Mouse (Mus musculus): ENCODE results near the gene Bex1.
A peak's percentile ranks its signal among the peaks of the same experiment; 100 is the strongest.
"Not testable (repeated sequence)": the region's sequence is repeated elsewhere in the genome, so short reads cannot be mapped to it uniquely, and the experiment has no call there.

Bex1 gene

DNA sequence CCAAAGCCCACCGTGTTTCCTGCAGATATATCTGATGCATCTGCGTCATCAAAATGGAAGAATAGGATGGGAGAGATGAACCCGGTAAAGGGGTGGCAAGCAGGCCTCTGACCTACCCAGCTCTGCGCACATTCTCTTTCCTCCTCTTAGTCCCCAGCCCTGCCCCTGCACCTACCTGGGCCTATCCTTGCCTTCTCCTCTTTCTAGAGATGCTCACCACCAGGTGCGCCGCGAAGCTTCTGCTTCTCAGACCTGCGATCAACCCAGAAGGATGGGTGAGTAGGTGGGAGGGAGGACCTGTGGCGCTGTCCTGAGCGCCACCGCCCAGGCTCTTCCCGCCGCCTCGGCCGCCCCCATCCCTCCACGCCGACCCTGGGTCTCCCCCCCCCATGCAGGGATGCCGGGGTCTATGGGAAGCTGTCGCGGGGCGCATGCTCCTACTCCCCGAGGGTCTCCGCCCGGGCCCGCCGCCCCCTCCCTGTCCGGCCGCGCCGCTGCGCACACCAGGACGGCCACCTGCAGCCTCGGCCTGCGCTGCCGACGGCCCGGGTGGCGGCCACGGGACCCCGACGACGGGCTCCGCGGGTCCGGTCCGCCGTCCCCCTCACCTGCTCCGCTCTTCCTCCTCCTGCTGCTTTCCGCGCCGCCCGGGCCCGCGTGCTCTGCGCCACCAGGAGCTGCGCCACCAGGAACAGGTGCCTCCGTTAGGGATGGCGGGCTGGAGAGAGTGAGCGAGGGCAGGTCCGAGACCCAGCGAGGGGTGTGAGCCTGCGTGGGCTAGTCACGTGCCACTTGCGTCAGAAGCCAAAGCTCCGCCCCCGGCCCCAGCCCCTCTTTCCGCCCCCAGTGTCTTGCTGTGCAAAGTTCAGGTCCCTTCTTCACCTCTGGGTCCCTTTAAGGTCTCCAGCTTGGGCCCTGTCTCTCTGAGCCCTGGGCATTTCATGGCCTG lies at the start of gene Bex1, which contains the start of gene Tceal7:
Gene Bex1, minus strand, starts transcription at position 785 of the 949 bp plus-strand sequence.
Gene Tceal7, plus strand, starts transcription at position 51 of the 949 bp plus-strand sequence.
- not testable (repeated sequence) for DNase-seq

DNA sequence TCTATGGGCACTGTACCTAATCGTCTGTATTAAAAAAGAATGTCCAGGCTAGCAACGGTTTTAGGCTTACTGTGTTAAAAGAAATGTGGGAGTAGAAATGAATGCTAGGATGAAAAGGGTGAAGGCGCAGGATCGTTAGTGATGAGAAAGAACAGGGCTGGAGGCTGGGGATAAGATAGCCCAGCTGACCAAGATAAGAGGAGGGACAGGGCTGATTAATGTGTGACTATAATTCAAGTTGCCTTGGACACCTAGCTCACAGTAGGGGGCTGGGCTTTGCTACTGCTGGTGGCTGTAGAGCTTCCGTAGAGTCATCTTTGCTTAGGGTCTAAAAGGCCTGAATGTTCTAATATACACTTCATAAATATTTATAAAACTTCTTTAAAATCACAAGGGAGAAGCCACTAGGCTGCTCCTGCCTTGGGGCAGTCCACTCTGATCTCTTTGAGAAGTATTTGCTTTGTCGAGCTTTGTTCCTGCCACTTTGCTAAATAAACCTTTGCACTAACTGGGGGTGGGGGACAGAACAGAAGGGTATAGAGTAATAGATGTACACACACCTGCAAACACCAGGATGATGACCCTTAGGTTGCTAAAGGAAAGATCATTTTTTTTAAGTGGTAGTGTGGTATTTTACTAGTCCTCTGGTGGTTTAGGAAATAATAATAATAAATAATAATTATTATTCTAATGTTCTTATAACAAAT lies 36.9 kb upstream of the Bex1 start:
- no peak for DNase-seq

DNA sequence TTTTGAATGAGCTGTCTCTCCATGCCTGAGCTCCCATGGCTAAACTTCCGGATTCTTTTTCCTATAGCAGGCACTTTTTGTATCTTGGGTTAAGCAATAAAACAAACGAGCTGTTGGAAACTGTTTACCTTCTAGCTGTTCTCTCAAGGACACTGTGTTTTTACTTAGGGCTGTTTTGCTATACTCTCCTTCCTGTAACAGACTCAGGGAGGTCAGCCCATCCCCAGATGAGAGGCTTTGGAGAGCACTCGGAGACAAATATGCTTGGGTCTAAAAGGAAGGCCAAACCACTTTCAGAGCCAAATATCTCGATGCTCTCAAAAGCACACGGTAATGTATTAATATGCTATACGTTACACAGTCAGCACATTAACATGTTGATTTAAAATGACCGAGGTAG lies 34.4 kb upstream of the Bex1 start:
- DNase-seq, result no peak

DNA sequence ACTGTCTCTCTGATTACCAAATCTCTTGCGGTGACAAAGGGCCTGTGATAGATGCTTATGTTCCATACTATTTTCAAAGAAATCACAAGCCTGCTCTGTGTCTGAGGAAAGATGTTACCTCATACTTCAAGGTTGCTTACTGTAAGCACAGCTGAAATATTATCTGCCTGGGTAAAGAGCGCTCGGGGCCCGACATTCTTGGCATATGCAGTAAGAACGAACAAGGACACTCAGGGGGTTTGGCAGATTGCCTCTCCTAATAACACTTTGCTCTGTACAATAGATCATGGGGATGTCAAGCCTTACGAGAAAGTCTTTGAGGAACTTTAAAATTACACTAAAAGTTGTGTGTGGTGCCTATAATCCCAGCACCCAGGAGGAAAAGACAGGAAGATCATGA lies 33.5 kb upstream of the Bex1 start:
- DNase-seq, result no peak

DNA sequence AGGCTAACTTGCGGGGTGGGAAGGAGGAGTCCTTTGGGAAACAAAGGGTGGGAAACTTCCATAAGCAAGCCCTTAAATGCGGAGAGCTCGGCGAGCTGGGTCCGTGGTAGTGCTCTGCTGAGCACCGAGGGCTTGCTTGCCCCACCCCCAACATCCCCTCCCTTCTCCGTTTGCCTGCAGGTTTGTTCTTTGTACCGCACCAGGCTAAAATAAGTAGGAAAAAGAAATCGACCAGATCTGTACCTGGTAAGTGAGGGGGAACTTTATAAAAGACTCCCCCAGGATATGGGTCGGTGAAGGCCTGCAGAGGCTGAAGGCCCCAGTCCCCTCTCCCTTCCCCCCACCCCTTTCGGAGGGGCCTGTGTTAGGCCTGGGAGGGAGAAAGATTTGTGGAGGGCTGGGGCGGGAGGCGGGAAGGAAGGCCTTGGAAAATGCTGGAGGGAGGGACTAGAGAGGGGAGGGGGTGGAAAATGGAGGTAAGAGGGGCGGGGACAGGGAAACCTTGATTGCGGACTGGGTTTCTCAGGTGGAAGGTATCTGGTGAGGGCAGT lies 30.3 kb upstream of the Bex1 start:
- peak; percentile 5 to 24 for DNase-seq

DNA sequence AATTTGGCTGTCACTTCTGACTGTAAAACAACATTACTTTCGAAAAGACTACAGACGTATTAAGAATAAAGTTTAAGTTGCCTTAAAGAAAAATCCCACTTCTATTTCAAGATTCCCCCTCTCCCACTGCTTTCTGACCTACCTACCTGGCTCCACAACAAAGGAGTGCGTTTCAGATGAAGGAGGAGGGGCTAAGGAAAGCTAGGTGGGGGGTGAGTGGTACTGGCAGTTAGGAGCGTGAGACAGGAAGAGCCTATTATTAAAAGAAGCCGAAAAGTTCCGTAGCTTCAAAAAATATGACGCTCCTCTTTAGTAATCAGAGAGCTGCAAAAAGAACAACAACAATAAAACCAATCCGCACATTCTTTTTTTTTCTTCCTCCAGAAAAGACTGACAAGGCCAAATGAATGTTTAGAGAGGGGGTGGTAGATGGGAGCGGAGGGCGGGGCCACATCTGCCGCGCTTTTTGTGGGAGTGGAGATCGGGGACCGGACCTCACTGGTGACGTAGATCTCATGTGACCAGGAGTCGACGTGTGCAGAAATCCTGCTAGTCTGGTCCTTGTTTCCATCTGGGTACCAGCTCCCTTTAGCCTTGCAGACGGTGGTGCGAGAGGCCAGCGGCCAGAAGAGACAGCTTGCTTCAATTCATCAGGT lies 29.4 kb upstream of the Bex1 start, which contains the start of gene Tceal9:
Gene Tceal9, plus strand, starts transcription at position 506 of the 656 bp plus-strand sequence.
- peak; percentile 66 to 70 for DNase-seq

DNA sequence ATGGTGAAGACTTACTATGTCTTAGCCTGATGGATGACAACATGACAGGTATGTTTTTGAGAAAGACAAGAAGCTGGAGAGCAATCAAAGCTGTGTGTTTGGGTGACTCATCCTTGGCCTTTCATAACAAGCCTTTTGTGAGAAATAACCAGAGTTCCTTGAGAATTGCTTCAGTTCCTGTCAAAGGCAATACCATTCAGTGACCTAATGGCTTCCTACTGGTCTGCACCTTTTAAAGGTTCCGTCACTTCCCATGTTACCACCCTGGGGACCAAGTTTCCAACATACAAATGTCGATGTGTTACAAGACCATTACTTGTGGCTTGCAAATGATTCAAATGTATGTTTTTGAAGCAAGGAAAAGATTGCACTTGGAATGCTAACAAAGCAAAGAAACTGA lies 27.9 kb upstream of the Bex1 start:
- DNase-seq, result no peak

DNA sequence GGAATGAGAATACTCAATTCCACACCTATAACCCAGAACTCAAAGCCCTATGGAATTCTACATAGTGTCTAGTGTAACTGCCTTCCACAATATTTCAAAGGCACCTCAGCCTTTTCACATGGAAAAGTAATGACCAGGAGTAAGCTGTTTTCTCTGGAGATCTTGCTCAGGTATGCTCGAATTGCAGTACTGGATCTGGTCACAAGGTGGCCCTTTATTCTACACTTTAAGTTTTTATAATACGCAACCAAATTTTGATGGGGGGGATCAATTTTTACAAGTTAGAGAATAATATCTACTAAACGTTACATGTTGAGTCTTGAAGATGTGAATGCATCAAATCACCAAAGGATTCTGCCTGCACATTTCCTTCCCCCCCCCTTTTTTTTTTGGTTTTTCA lies 22.8 kb upstream of the Bex1 start:
- DNase-seq, result peak; percentile 50 to 67

DNA sequence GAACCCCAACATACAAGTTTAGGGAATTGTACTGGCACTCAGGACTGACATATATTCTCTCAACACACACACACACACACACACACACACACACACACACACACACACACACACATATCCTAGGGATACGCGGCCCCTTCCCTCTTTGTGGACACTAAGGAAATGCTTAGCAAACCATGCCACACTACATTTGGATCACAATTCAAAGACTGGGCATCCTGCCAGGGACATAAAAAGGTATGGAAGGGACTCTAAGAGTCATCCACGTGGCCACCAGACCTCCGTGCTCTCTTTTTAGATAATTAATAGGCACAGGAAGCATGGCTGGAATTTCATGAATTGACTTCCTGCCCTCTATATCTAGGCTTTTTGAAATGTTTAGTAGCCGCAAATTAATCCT lies 12.5 kb upstream of the Bex1 start:
- DNase-seq, result no peak

DNA sequence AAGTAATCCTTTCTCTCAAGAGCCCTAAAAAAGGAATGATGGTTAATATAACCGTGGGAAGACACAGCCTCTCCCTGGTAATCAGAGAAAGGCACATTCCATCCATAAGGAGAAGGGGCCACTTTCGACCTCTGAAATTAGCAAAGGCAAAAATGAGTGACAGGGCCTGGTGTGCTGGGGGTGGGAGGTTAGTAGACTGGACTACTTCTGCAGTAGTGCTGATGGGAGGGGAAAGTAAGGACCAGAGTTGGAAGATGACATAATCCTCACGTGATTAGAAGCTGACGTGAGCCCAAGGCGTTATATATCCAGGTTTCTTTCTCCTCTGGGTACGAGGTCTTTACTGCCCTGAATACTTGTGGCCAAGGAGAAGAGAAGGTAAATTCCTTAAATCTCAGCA lies 8.4 kb upstream of the Bex1 start:
- no peak for DNase-seq

DNA sequence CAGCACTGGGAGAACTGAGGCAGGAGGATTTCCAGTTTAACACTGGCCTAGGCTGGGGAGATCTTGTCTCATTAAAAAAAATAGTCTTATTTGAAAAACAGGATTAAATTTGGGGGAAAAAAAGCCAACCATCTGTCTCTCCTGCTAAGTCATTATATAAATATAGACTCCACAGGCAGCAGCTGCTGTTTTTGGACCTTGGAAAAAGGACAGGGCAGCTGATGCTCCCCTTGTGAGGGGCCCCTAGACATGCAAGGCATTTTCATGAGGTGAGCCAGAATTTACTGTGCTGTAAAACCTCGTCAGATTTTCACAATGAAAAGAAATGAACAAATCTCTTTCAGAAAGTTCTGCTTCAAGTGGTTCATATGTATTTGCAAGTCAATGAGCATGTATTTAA lies 990 bp upstream of the Bex1 start:
- no peak for DNase-seq

DNA sequence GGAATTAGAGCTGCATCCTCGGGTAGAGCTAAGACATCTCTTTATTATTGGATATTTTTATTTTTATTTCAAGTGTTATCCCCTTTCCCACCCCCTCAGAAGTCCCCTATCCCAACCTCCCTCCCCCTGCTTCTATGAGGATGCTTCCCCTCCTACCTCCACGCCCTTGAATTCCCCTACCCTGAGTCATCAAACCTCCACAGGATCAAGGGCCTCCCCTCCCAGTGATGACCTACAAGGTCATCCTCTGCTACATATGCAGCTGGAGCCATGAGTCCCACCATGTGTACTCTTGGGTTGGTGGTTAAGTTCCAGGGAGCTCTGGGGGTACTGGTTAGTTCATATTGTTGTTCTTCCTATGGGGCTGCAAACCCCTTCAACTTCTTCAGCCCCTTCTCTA lies 1.9 kb downstream of the Bex1 start:
- DNase-seq, result no peak

DNA sequence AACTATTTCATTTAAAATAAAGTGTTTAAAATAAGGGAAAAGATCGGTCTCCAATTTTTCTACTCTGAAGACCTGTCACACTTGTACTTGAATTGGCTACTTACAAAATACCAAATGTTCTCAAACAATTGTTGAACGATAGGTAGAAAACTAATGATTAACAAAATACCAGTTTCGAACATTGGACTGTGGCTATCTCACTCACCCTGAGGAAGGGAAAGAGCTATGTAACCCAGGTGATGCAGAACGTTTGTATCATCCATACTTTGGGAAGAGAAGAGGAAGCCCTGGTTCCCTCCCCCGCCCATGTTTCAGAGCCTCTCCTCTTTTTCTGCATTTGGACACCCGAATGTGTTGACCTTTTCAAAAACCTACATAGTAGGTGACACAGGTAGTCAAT lies 10.9 kb downstream of the Bex1 start:
- no peak for DNase-seq

DNA sequence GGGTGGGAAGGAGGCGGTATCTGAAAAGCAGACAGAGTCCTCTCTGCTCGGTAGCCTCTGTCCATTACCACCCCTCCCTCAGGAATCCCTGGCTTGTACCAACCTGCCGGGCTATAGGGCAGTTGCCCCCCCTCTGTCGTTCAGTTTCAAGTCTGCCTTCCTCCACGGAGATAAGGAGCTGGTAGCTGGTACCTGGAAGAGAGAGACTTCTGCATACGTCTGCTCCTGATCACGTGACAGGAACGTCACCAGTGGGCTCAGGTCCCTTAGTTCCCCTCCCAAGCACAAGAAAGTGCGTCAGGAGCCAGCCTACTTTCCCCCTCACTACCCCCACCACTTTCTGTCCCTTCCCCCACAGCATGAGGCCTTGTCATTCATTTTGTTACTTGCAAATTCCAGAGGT lies 11.6 kb downstream of the Bex1 start, which contains the start of gene Tceal5:
Gene Tceal5, minus strand, starts transcription at position 213 of the 403 bp plus-strand sequence.
- peak; percentile 64 to 67 for DNase-seq

DNA sequence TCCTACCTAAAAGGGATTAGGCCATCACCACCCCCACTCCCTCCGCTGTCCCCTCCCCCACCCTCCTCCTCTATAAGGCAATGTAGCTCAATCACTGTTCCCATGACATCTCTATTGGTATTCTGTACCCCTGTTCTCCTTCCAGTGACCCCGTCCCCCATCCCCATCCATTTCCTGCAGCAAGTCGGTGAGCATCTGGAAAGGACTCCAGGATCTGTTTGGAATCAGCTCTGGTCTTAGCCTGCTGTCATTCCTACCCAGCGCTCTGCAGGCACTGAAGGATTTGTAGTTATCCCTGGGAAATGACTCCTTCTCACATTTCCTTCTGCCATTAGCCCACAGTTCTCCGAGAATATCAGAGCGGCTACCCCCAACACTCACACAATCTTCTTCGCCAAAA lies 12.1 kb downstream of the Bex1 start:
- DNase-seq, result no peak

DNA sequence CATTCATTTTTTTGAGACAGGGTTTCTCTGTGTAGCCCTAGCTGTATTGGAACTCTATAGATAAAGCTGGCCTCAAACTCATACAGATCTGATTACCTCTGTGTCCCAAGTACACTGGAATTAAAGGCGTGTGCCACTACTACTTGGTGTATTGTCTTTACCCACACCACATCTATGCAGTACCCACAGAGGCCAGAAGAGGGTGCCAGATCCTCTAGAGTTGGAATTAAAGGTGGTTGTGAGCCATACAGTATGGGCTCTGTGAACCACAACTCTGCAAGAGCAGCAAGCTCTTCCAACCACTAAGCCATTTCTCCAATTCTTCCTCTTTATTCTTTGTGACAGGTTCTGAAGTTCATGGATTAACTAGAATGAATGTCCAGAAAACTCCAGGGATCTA lies 18.4 kb downstream of the Bex1 start:
- peak; percentile 37 to 53 for DNase-seq

DNA sequence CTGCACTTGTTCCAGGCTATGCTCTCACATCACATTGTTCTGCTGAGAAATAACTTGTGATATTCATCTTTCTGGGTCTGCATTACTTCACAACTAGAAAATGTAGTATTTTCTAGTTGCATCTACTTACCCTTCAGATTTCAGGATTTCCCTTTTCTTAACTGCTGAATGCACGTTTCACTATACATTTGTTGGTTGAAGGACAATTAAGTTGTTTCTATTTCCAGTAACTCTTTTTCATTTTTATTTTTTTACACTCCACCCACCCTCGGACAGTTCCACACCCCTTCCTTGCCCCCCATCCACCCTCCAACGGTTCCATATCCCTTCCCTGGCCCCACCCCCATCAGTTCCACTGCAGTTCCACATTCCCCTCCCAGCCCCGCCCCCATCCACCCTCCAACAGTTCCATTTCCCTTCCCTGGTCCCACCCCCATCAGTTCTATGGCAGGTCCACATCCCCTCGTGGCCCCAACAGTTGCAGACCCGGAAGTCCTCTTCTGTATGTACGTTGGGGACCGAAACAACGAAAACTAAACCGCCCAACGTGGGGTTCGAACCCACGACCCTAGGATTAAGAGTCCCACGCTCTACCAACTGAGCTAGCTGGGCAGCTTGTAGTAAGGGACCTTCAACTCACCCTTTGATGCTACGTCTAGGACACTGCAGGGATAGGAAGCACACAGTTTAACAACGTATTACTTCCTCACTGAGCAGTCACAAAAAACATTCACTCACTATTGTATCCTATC lies 19.9 kb downstream of the Bex1 start:
- no peak for DNase-seq

DNA sequence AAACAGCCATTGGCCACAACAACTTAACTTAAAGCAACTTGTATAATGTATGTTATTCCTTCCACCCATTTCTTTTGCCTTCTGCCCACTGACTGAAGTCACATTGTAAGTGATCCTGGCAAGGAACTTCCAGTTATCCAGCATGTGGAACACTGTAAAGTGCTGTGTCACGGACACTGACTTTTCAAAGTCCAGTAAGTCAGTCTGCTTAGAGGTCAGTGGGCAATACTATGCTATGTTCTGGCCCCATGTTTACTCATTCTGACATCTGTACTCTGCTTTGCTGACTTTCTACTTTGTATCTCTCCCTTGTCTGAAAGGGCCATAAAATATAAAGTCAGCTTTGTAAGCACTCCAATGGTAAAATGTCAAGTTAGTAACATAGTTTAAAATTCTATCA lies 32.2 kb downstream of the Bex1 start:
- DNase-seq, result no peak

DNA sequence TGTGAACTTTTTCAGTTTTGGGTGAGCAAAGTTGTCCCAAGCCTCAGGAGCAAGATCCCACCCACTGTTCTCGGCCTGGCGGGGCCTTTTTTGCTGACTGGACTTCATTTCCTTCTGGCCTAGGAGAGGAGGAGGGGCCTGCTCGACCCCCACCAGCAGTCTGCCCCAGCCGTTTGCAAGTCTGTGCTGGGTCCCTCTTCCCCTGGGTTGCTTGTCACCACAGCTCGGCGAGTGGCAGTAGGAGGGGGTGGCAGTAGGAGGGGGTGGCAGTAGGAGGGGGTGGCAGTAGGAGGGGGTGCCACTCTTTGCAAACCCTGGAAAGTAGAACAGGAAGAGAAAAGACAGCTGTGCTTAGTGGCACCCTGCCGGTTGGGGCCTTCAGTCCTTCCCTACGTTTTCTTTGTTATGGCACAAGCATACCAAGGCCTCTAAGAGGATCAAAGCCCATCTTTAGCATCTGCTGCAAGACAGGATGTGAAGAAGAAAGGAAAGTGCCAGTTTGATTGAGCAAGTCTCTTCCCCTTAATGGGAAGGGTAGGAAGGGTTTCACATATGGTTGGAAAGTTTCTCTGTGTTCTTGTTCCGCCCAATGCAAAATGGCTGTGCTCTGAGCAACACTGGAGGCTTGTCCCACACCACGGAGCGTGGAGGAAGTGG lies 34.3 kb downstream of the Bex1 start:
- no peak for DNase-seq

DNA sequence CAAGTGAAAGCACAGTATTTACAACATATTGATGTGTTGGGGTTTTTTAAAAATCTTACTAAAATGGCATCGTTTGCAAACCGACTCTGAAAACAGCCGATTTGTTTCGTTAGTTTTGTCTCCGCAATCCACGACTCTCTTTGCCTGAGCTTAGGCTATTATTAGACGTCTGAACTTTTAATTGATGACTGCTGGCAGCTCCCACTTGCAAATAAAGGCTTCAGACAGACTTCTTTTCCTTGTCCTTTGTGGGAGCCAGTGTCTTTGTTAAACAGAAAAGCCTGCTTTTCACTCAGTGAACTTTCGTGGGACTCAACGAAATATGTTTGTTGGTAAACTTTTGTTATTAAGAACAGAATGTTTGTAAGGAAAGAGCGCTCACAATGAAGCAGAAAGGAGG lies 42.5 kb downstream of the Bex1 start:
- DNase-seq, result no peak

DNA sequence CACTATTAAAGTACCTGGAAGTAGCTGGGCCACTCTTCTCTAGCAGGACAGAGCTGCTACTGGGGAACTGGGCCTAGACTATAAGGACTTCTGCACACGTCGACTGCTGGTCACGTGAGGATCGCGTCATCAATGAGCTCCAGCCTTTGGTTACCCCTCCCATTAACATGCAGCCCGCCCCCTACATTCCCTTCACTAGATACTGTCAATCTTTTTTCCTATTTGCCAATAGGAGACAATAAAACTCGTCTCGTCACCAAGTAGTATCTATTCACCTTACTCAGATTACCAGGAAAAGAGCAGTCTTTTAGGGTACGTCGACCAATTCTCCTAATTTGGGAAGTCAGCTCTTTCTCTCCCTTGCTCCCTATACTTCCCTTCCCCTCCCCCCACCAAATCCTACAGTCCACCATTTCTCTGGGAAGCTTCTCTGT lies 43.2 kb downstream of the Bex1 start, which contains the start of gene Tceal8:
Gene Tceal8, minus strand, starts transcription at position 225 of the 434 bp plus-strand sequence.
- peak; percentile 69 to 73 for DNase-seq

Measured in cerebellum, postnatal 36 days (tissue).